Mouse (Mus musculus): ENCODE data around the gene Ubr4. TPM values are rescaled to one million over a fixed set of nuclear protein-coding genes. Genes with fewer than 3 reads are reported as not detected.

Gene Ubr4
- total RNA-seq (2012; rRNA removed): 199 and 224 TPM in 2 replicates

- Histone ChIP-seq H3K9me3 (ENCODE audit: control insufficient read depth, insufficient read depth, low read depth, low read length) (no peaks in the 10 kb centered on the region), H3K36me3 (ENCODE audit: control insufficient read depth, insufficient read depth, low read length, poor library complexity, severe bottlenecking) (peaks cover 36% of the 10 kb centered on the region), H3K27ac (ENCODE audit: insufficient read depth, low read depth, low read length, poor library complexity, severe bottlenecking) (peak within 1 kb of the TSS; percentile 58), H3K4me1 (ENCODE audit: control insufficient read depth in 2 of 2, insufficient read depth in 2 of 2, low read length in 2 of 2, poor library complexity in 1 of 2) (peaks cover 2 to 15% of the 10 kb centered on the region in 2 experiments; a peak in 2 of 4 replicates), H3K9ac (ENCODE audit: insufficient read depth, low read depth, low read length, poor library complexity, severe bottlenecking) (peak within 1 kb of the TSS; percentile 93), H3K4me3 (ENCODE audit: insufficient read depth in 1 of 2, low read depth in 1 of 2, low read length in 2 of 2, poor library complexity in 1 of 2, severe bottlenecking in 1 of 2) (peak within 1 kb of the TSS; percentile 88 to 100)
- TF ChIP-seq CHD2 (IDR thresholded peaks at IDR 0.05; ENCODE audit: low read depth, low read length) (no peak), HCFC1 (IDR thresholded peaks at IDR 0.05; ENCODE audit: borderline replicate concordance, insufficient read depth, low read length) (peak; percentile 64; the same call in 1 of the 2 replicates)
- in situ Hi-C loops (cut with MboI; ENCODE audit: low sequenced_read_pairs in 2 of 2, unreplicated experiment in 2 of 2): no loop called here
- no peak for DNase-seq (ENCODE audit: low read depth, low spot score)
Measured at GRCm38 (mm10) chr4:139351931-139352711, at the start of gene Ubr4, which contains the start of the genes Mrto4 and Emc1. TSS of gene Ubr4 (plus strand) at chr4:139352609. TSS of gene Mrto4 (minus strand) at chr4:139352576. TSS of gene Emc1 (plus strand) at chr4:139352587.

- in situ Hi-C loops (cut with MboI; ENCODE audit: low sequenced_read_pairs in 2 of 2, unreplicated experiment in 2 of 2): no loop called here
- Histone ChIP-seq H3K27ac (ENCODE audit: insufficient read depth, low read depth, low read length, poor library complexity, severe bottlenecking) (no peak overlapping the region), H3K9me3 (ENCODE audit: control insufficient read depth, insufficient read depth, low read depth, low read length) (no peaks in the 10 kb centered on the region), H3K9ac (ENCODE audit: insufficient read depth, low read depth, low read length, poor library complexity, severe bottlenecking) (no peak overlapping the region), H3K4me3 (ENCODE audit: insufficient read depth in 1 of 2, low read depth in 1 of 2, low read length in 2 of 2, poor library complexity in 1 of 2, severe bottlenecking in 1 of 2) (no peak overlapping the region), H3K4me1 (ENCODE audit: control insufficient read depth in 2 of 2, insufficient read depth in 2 of 2, low read length in 2 of 2, poor library complexity in 1 of 2) (peaks cover 2 to 14% of the 10 kb centered on the region in 2 experiments; a peak in 2 of 4 replicates), H3K36me3 (ENCODE audit: control insufficient read depth, insufficient read depth, low read length, poor library complexity, severe bottlenecking) (peaks cover 7% of the 10 kb centered on the region; the same call in 1 of the 2 replicates)
- TF ChIP-seq CHD2 (IDR thresholded peaks at IDR 0.05; ENCODE audit: low read depth, low read length) (no peak), MAFK (IDR thresholded peaks at IDR 0.05; ENCODE audit: insufficient read depth, low read depth, low read length) (no peak), ZC3H11A (IDR thresholded peaks at IDR 0.05; ENCODE audit: borderline replicate concordance, low read depth, low read length) (no peak), HCFC1 (IDR thresholded peaks at IDR 0.05; ENCODE audit: borderline replicate concordance, insufficient read depth, low read length) (no peak), ZNF384 (IDR thresholded peaks at IDR 0.05; ENCODE audit: low read depth, low read length) (no peak)
- DNase-seq (ENCODE audit: low read depth, low spot score): no peak
Measured at GRCm38 (mm10) chr4:139305521-139305920, 46.9 kb upstream of the Ubr4 start.

GRCm38 (mm10) chr4:139307916-139308315 is 44.5 kb upstream of the Ubr4 start:
- no peak for TF ChIP-seq CHD2 (IDR thresholded peaks at IDR 0.05; ENCODE audit: low read depth, low read length)
- no peak for TF ChIP-seq ZNF384 (IDR thresholded peaks at IDR 0.05; ENCODE audit: low read depth, low read length)
- TF ChIP-seq HCFC1 (IDR thresholded peaks at IDR 0.05; ENCODE audit: borderline replicate concordance, insufficient read depth, low read length): no peak
- no peak for TF ChIP-seq ZC3H11A (IDR thresholded peaks at IDR 0.05; ENCODE audit: borderline replicate concordance, low read depth, low read length)
- TF ChIP-seq MAFK (IDR thresholded peaks at IDR 0.05; ENCODE audit: insufficient read depth, low read depth, low read length): no peak
- H3K36me3 ChIP-seq (ENCODE audit: control insufficient read depth, insufficient read depth, low read length, poor library complexity, severe bottlenecking): peaks cover 2% of the 10 kb centered on the region; the same call in 1 of the 2 replicates
- in situ Hi-C loops (cut with MboI; ENCODE audit: low sequenced_read_pairs in 2 of 2, unreplicated experiment in 2 of 2): no loop called here
- H3K9me3 ChIP-seq (ENCODE audit: control insufficient read depth, insufficient read depth, low read depth, low read length): no peaks in the 10 kb centered on the region
- H3K4me3 ChIP-seq (ENCODE audit: insufficient read depth in 1 of 2, low read depth in 1 of 2, low read length in 2 of 2, poor library complexity in 1 of 2, severe bottlenecking in 1 of 2): no peak overlapping the region
- no peak for DNase-seq (ENCODE audit: low read depth, low spot score)
- H3K9ac ChIP-seq (ENCODE audit: insufficient read depth, low read depth, low read length, poor library complexity, severe bottlenecking): no peak overlapping the region
- no peak overlapping the region for H3K27ac ChIP-seq (ENCODE audit: insufficient read depth, low read depth, low read length, poor library complexity, severe bottlenecking)
- H3K4me1 ChIP-seq (ENCODE audit: control insufficient read depth in 2 of 2, insufficient read depth in 2 of 2, low read length in 2 of 2, poor library complexity in 1 of 2): peaks cover 0 to 7% of the 10 kb centered on the region in 2 experiments; a peak in 2 of 4 replicates

- Histone ChIP-seq H3K4me1 (ENCODE audit: control insufficient read depth in 2 of 2, insufficient read depth in 2 of 2, low read length in 2 of 2, poor library complexity in 1 of 2) (peaks cover 0 to 6% of the 10 kb centered on the region in 2 experiments; a peak in 1 of 4 replicates), H3K9me3 (ENCODE audit: control insufficient read depth, insufficient read depth, low read depth, low read length) (no peaks in the 10 kb centered on the region), H3K27ac (ENCODE audit: insufficient read depth, low read depth, low read length, poor library complexity, severe bottlenecking) (no peak overlapping the region), H3K36me3 (ENCODE audit: control insufficient read depth, insufficient read depth, low read length, poor library complexity, severe bottlenecking) (peaks cover 8% of the 10 kb centered on the region; the same call in 1 of the 2 replicates), H3K9ac (ENCODE audit: insufficient read depth, low read depth, low read length, poor library complexity, severe bottlenecking) (peak overlapping the region; percentile 75), H3K4me3 (ENCODE audit: insufficient read depth in 1 of 2, low read depth in 1 of 2, low read length in 2 of 2, poor library complexity in 1 of 2, severe bottlenecking in 1 of 2) (peak overlapping the region; percentile 85 to 89)
- DNase-seq (ENCODE audit: low read depth, low spot score): no peak
- in situ Hi-C loops (cut with MboI; ENCODE audit: low sequenced_read_pairs in 2 of 2, unreplicated experiment in 2 of 2): no loop called here
- no peak for TF ChIP-seq CHD2 (IDR thresholded peaks at IDR 0.05; ENCODE audit: low read depth, low read length)
- TF ChIP-seq ZNF384 (IDR thresholded peaks at IDR 0.05; ENCODE audit: low read depth, low read length): no peak
- no peak for TF ChIP-seq HCFC1 (IDR thresholded peaks at IDR 0.05; ENCODE audit: borderline replicate concordance, insufficient read depth, low read length)
- TF ChIP-seq MAFK (IDR thresholded peaks at IDR 0.05; ENCODE audit: insufficient read depth, low read depth, low read length): no peak
- TF ChIP-seq ZC3H11A (IDR thresholded peaks at IDR 0.05; ENCODE audit: borderline replicate concordance, low read depth, low read length): no peak
Measured at GRCm38 (mm10) chr4:139309651-139310050, 42.8 kb upstream of the Ubr4 start.

Data from ES-E14 (cell line).